In genomic region chr1:59580880-59581279, GRCm38 (mm10) we compare ENCODE assay signal across 20 mouse cellular contexts.
DNase-seq lines count a peak whose midpoint lies in the region; ATAC-seq and TF ChIP-seq lines count a peak whose summit lies in the region.
"Had no signal": no experiment of that assay in that cellular context is flagged by ENCODE, and none has a peak within 500 bp of the region (broad histone marks: within the 10 kb centered on the region; RNA-seq: fewer than 3 reads in every experiment).

No protein-coding gene starts in this region.

- H3K4me1 ChIP-seq in heart, embryonic 12.5 days (replicated peaks), result peaks cover 25% of the 10 kb centered on the region
- H3K4me1 ChIP-seq in lung, embryonic 14.5 days (ENCODE audit: insufficient read depth), result peaks cover 13% of the 10 kb centered on the region
- peaks cover 0 to 3% of the 10 kb centered on the region in 2 experiments; a peak in 2 of 4 replicates for H3K4me1 ChIP-seq in MEL (ENCODE audit: control insufficient read depth in 1 of 2, insufficient read depth in 2 of 2, low read length in 2 of 2)
- H3K4me1 ChIP-seq in intestine, postnatal 0 days (replicated peaks; ENCODE audit: control insufficient read depth, insufficient read depth, low read length), result 0 out of 2 replicates have a peak, but pooled peaks cover 6% of the 10 kb centered on the region
- H3K4me1 ChIP-seq in hindbrain, embryonic 13.5 days (replicated peaks), result peaks cover 16% of the 10 kb centered on the region

- H3K4me2 ChIP-seq in heart, embryonic 12.5 days, result no peak overlapping the region
- H3K4me2 ChIP-seq in lung, embryonic 14.5 days, result no peak overlapping the region
- H3K4me2 ChIP-seq in intestine, postnatal 0 days (replicated peaks; ENCODE audit: low read depth), result no peak overlapping the region
- H3K4me2 ChIP-seq in hindbrain, embryonic 13.5 days, result no peak overlapping the region
- H3K4me2 ChIP-seq: embryonic facial prominence, embryonic 13.5 days had no signal

- no peak overlapping the region for H3K4me3 ChIP-seq in heart, embryonic 12.5 days
- H3K4me3 ChIP-seq in lung, embryonic 14.5 days (ENCODE audit: low read depth, low read length), result no peak overlapping the region
- H3K4me3 ChIP-seq in MEL (ENCODE audit: control insufficient read depth in 1 of 2, insufficient read depth in 1 of 2, low read depth in 2 of 2, low read length in 2 of 2), result no peak overlapping the region
- H3K4me3 ChIP-seq in intestine, postnatal 0 days (ENCODE audit: low read depth, low read length), result no peak overlapping the region
- H3K4me3 ChIP-seq in hindbrain, embryonic 13.5 days, result no peak overlapping the region
- H3K4me3 ChIP-seq: embryonic facial prominence, embryonic 13.5 days; heart, embryonic 13.5 days; limb, embryonic 10.5 days had no signal

- no peak for DNase-seq in heart, adult 8-10 months (ENCODE audit: low spot score)
- DNase-seq in lung, embryonic 14.5 days, result peak; percentile 34
- no peak for DNase-seq in lung, postnatal 14 days
- DNase-seq in MEL (ENCODE audit: low read depth, low spot score), result no peak
- DNase-seq: adrenal gland, postnatal 10 days; cerebellum, postnatal 10 days; forebrain, postnatal 0 days; gastrocnemius, postnatal 36 days; kidney, adult 8-10 months; right cerebral cortex, postnatal 14 days; thymus, postnatal 25 days had no signal

- TF ChIP-seq RAD21 in MEL (IDR thresholded peaks at IDR 0.05; ENCODE audit: low read depth, low read length), result peak; percentile 44

- H3K9ac ChIP-seq in heart, embryonic 12.5 days, result no peak overlapping the region
- no peak overlapping the region for H3K9ac ChIP-seq in lung, embryonic 14.5 days
- H3K9ac ChIP-seq in MEL (ENCODE audit: control insufficient read depth, low read depth, low read length, poor library complexity, severe bottlenecking), result no peak overlapping the region
- H3K9ac ChIP-seq in intestine, postnatal 0 days (ENCODE audit: low read depth, low read length), result no peak overlapping the region
- H3K9ac ChIP-seq in hindbrain, embryonic 13.5 days, result no peak overlapping the region
- H3K9ac ChIP-seq: embryonic facial prominence, embryonic 13.5 days; forebrain, postnatal 0 days; heart, embryonic 13.5 days had no signal

- no peaks in the 10 kb centered on the region for H3K9me3 ChIP-seq in heart, embryonic 12.5 days (replicated peaks)
- H3K9me3 ChIP-seq in lung, embryonic 14.5 days (ENCODE audit: low read depth, low read length), result no peaks in the 10 kb centered on the region
- no peaks in the 10 kb centered on the region for H3K9me3 ChIP-seq in MEL (replicated peaks; ENCODE audit: insufficient read depth, low read length)
- no peaks in the 10 kb centered on the region for H3K9me3 ChIP-seq in intestine, postnatal 0 days (ENCODE audit: control insufficient read depth)
- H3K9me3 ChIP-seq in hindbrain, embryonic 13.5 days, result no peaks in the 10 kb centered on the region
- H3K9me3 ChIP-seq: embryonic facial prominence, embryonic 13.5 days; heart, embryonic 13.5 days; limb, embryonic 10.5 days had no signal

- no peaks in the 10 kb centered on the region for H3K79me2 ChIP-seq in MEL (ENCODE audit: control insufficient read depth, insufficient read depth, low read length, poor library complexity)

- peak; percentile 40 for TF ChIP-seq CTCF in lung, embryonic 14.5 days (IDR thresholded peaks at IDR 0.05; ENCODE audit: low read depth)
- peak; percentile 7 to 44 (median 8); a peak in 3 of 6 replicates for TF ChIP-seq CTCF in MEL (IDR thresholded peaks at IDR 0.05 in 2 of 3, conservative IDR thresholded peaks at IDR 0.05 in 1 of 3; ENCODE audit: control insufficient read depth in 1 of 3, insufficient read depth in 1 of 3, low read depth in 2 of 3, low read length in 3 of 3, poor library complexity in 1 of 3, severe bottlenecking in 1 of 3)
- TF ChIP-seq CTCF in intestine, postnatal 0 days (IDR thresholded peaks at IDR 0.05; ENCODE audit: low read depth), result peak; percentile 38

- H3K27me3 ChIP-seq in heart, embryonic 12.5 days (replicated peaks), result peaks cover 26% of the 10 kb centered on the region
- no peaks in the 10 kb centered on the region for H3K27me3 ChIP-seq in lung, embryonic 14.5 days (ENCODE audit: insufficient read depth, low read length)
- peaks cover 7 to 16% of the 10 kb centered on the region in 2 experiments for H3K27me3 ChIP-seq in MEL (ENCODE audit: control insufficient read depth in 1 of 2, insufficient read depth in 2 of 2, low read length in 2 of 2)
- H3K27me3 ChIP-seq in intestine, postnatal 0 days (replicated peaks; ENCODE audit: control insufficient read depth, insufficient read depth, low read length), result no peaks in the 10 kb centered on the region
- 0 out of 2 replicates have a peak, but pooled peaks cover 5% of the 10 kb centered on the region for H3K27me3 ChIP-seq in hindbrain, embryonic 13.5 days
- H3K27me3 ChIP-seq: embryonic facial prominence, embryonic 13.5 days had no signal

- 0 out of 2 replicates have a peak overlapping the region, but pooled peaks have one; percentile 38 for H3K27ac ChIP-seq in heart, embryonic 12.5 days (ENCODE audit: poor library complexity, severe bottlenecking)
- H3K27ac ChIP-seq in lung, embryonic 14.5 days (ENCODE audit: low read depth), result peak overlapping the region; percentile 84; the same call in 1 of the 2 replicates
- no peak overlapping the region for H3K27ac ChIP-seq in MEL (ENCODE audit: control insufficient read depth, low read depth, low read length)
- no peak overlapping the region for H3K27ac ChIP-seq in intestine, postnatal 0 days (ENCODE audit: low read depth, low read length)
- no peak overlapping the region for H3K27ac ChIP-seq in hindbrain, embryonic 13.5 days
- H3K27ac ChIP-seq: embryonic facial prominence, embryonic 13.5 days; limb, embryonic 10.5 days had no signal

- TF ChIP-seq EP300 in MEL (IDR thresholded peaks at IDR 0.05; ENCODE audit: low read depth in 1 of 2, low read length in 2 of 2), result no peak

- 82% methylated on average over 3 of the region's 3 CpGs for WGBS in heart, embryonic 12.5 days
- 57% methylated on average over 3 of the region's 3 CpGs for WGBS in lung, embryonic 14.5 days
- WGBS in intestine, postnatal 0 days, result 66% methylated on average over 3 of the region's 3 CpGs
- WGBS in hindbrain, embryonic 13.5 days, result 87% methylated on average over 3 of the region's 3 CpGs

- H3K36me3 ChIP-seq in heart, embryonic 12.5 days, result no peaks in the 10 kb centered on the region
- H3K36me3 ChIP-seq in lung, embryonic 14.5 days (ENCODE audit: insufficient read depth), result no peaks in the 10 kb centered on the region
- H3K36me3 ChIP-seq in MEL (ENCODE audit: control insufficient read depth in 1 of 2, insufficient read depth in 2 of 2, low read length in 2 of 2), result no peaks in the 10 kb centered on the region
- H3K36me3 ChIP-seq in intestine, postnatal 0 days (ENCODE audit: control insufficient read depth, insufficient read depth), result no peaks in the 10 kb centered on the region
- H3K36me3 ChIP-seq in hindbrain, embryonic 13.5 days, result no peaks in the 10 kb centered on the region
- H3K36me3 ChIP-seq: embryonic facial prominence, embryonic 13.5 days; heart, embryonic 13.5 days; limb, embryonic 10.5 days had no signal

- no peak for ATAC-seq in heart, embryonic 12.5 days (ENCODE audit: insufficient number of reproducible peaks, low FRiP score)
- ATAC-seq in lung, embryonic 14.5 days (ENCODE audit: insufficient read depth), result no peak
- ATAC-seq in intestine, postnatal 0 days, result no peak
- ATAC-seq in erythroblast, adult 5-6 weeks (replicated peaks; ENCODE audit: low FRiP score, poor library complexity, severe bottlenecking), result no peak
- no peak for ATAC-seq in hindbrain, embryonic 13.5 days (ENCODE audit: low FRiP score)
- ATAC-seq: forebrain, postnatal 0 days; hindbrain, embryonic 16.5 days; midbrain, embryonic 16.5 days had no signal

- TF ChIP-seq POLR2A in MEL (IDR thresholded peaks at IDR 0.05; ENCODE audit: control insufficient read depth in 1 of 2, insufficient read depth in 1 of 2, low read depth in 1 of 2, low read length in 2 of 2, poor library complexity in 1 of 2), result no peak

TF ChIP-seq in MEL, 35 proteins besides CTCF, POLR2A, EP300 and RAD21:
- TF ChIP-seq CHD2 (IDR thresholded peaks at IDR 0.05; ENCODE audit: low read length) (no peak), GABPA (IDR thresholded peaks at IDR 0.05; ENCODE audit: low read depth, low read length) (no peak), SMC3 (IDR thresholded peaks at IDR 0.05; ENCODE audit: low read depth, low read length) (peak; percentile 62), MYB (IDR thresholded peaks at IDR 0.05; ENCODE audit: low read depth, low read length) (no peak), HCFC1 (IDR thresholded peaks at IDR 0.05; ENCODE audit: low read depth, low read length) (no peak), UBTF (IDR thresholded peaks at IDR 0.05; ENCODE audit: borderline replicate concordance, insufficient read depth, low read depth, low read length) (no peak), NRF1 (IDR thresholded peaks at IDR 0.05; ENCODE audit: insufficient read depth, low read depth, low read length, poor library complexity, severe bottlenecking) (no peak), TAL1 (IDR thresholded peaks at IDR 0.05; ENCODE audit: low read length) (no peak), MAX (IDR thresholded peaks at IDR 0.05; ENCODE audit: low read length) (no peak), ZNF384 (IDR thresholded peaks at IDR 0.05; ENCODE audit: low read depth, low read length) (no peak), RCOR1 (IDR thresholded peaks at IDR 0.05; ENCODE audit: low read depth, low read length) (no peak), JUND (IDR thresholded peaks at IDR 0.05; ENCODE audit: low read depth, low read length) (no peak), NELFE (IDR thresholded peaks at IDR 0.05; ENCODE audit: low read depth, low read length) (no peak), ZC3H11A (IDR thresholded peaks at IDR 0.05; ENCODE audit: low read depth, low read length) (peak; percentile 60), BHLHE40 (IDR thresholded peaks at IDR 0.05; ENCODE audit: borderline replicate concordance, low read depth, low read length) (no peak)

Comparison
In these comparisons a context has a peak if more than half of its experiments do, and no peak if none do; other contexts are left out.
1. H3K27ac ChIP-seq: peak in heart, embryonic 12.5 days (single experiment) and lung, embryonic 14.5 days (single experiment); none in MEL (single experiment), intestine, postnatal 0 days (single experiment) and hindbrain, embryonic 13.5 days (single experiment).
2. Peak in every context shown above with its lines, with median percentiles within 50 percentile points of each other: CTCF ChIP-seq.